Mouse (Mus musculus): Measurements from ENCODE around the gene Akr1c19. TPM values are rescaled to one million over a fixed set of nuclear protein-coding genes. Genes with fewer than 3 reads are reported as not detected.
"Not testable (repeated sequence)": the region's sequence is repeated elsewhere in the genome, so short reads cannot be mapped to it uniquely, and the experiment has no call there.

Akr1c19 gene
- polyA plus RNA-seq, 1 experiment from 2014 or later = 0.27 TPM

DNA sequence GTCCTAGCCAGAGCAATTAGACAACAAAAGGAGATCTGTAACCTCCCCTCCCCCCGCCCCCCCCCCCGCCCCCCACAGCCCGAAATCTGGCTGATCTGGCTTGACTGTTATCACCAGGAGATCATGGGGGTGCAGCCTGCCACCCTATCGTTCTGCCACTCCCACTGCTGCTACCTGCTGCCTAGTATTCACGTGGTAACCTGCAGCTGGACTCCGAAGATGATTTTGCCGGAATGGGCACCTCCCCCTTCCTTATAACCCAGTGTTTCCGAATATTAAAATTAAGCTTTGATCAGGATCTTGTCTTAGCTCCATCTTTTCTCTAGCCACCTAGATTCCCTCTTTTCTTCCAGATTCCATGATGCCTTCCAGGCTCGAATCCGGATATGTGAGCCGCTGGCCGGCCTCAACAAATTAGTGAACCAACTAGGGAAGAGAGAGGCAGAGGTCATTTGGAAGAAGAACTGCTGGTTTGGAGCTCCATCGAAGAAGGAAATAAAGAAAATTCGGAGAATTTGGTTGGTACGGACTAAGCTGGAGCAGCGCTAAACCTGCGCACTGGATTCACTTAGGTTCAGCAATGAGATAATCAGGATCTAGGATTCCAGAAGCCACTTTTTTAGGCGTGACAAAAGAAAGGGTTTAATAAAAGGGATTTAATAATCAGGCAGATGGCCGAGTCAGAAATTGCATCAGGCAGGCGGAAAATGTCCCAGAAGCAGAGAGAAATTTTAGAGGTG, 16.8 kb upstream of the Akr1c19 start:
- no peak overlapping the region for H3K4me3 ChIP-seq (ENCODE audit: low read depth, low read length)
- H3K27me3 ChIP-seq (ENCODE audit: control insufficient read depth, insufficient read depth, low read length) = no peaks in the 10 kb centered on the region
- no peaks in the 10 kb centered on the region for H3K36me3 ChIP-seq (ENCODE audit: control insufficient read depth, insufficient read depth, low read length)
- H3K9ac ChIP-seq (ENCODE audit: low read length) = no peak overlapping the region
- no peaks in the 10 kb centered on the region for H3K4me1 ChIP-seq (replicated peaks; ENCODE audit: control insufficient read depth, insufficient read depth, low read length)
- ATAC-seq (replicated peaks; ENCODE audit: low FRiP score) = no peak
- H3K9me3 ChIP-seq (ENCODE audit: control insufficient read depth, low read length) = no peaks in the 10 kb centered on the region
- WGBS = 69% methylated on average over 20 of the region's 20 CpGs
- no peak for DNase-seq (ENCODE audit: low spot score)
- H3K27ac ChIP-seq (ENCODE audit: low read depth, low read length) = no peak overlapping the region
- H3K4me2 ChIP-seq (ENCODE audit: low read depth, low read length, severe bottlenecking) = no peak overlapping the region

DNA sequence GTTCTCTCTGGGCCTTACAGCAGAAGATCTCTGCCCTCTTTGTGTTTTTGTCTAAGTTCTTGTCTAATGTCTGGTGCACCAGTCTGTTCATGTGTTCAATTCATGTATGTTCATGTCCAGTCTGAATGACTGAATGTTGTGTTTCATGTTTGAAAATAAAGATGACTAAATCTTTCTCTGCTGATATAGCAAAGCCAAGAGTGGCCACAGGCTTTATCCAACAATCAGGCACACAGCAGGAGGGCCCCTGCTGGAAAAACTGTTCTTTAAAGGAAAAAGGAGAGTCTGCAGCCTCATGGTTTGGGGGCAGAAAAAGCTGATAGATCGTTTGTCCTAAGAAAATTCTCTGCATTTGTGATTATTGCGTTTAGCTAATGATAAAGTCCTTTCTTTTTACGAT, 16.2 kb upstream of the Akr1c19 start:
- Histone ChIP-seq H3K4me2 (ENCODE audit: low read depth, low read length, severe bottlenecking) (no peak overlapping the region), H3K4me1 (replicated peaks; ENCODE audit: control insufficient read depth, insufficient read depth, low read length) (no peaks in the 10 kb centered on the region), H3K4me3 (ENCODE audit: low read depth, low read length) (no peak overlapping the region), H3K27me3 (ENCODE audit: control insufficient read depth, insufficient read depth, low read length) (no peaks in the 10 kb centered on the region), H3K9ac (ENCODE audit: low read length) (no peak overlapping the region), H3K27ac (ENCODE audit: low read depth, low read length) (no peak overlapping the region), H3K36me3 (ENCODE audit: control insufficient read depth, insufficient read depth, low read length) (no peaks in the 10 kb centered on the region), H3K9me3 (ENCODE audit: control insufficient read depth, low read length) (no peaks in the 10 kb centered on the region)
- no peak for DNase-seq (ENCODE audit: low spot score)
- WGBS = 54% methylated on average over 3 of the region's 3 CpGs
- ATAC-seq (replicated peaks; ENCODE audit: low FRiP score) = no peak

DNA sequence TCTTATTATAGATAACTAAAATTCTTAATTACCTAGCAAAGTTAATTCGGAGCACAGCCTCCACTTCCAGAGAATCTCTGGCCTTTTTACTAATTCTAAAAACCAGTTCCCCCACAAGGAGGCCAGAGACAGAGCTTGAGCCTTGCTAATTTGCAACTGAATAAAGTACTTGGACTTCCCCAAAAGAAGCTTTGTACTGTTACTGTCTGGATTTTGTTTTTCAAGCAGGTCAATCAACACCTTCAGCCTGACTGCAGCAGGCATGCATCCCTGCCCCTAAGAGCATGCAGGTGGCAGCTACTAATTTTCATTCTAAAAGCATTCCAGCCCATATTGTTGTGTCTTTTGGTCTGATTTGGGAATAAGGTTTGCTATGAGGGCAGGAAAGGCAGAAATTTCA, 13.0 kb upstream of the Akr1c19 start:
- not testable (repeated sequence) for H3K4me1 ChIP-seq (replicated peaks; ENCODE audit: control insufficient read depth, insufficient read depth, low read length); H3K36me3 ChIP-seq (ENCODE audit: control insufficient read depth, insufficient read depth, low read length); H3K9me3 ChIP-seq (ENCODE audit: control insufficient read depth, low read length); ATAC-seq (replicated peaks; ENCODE audit: low FRiP score); H3K27ac ChIP-seq (ENCODE audit: low read depth, low read length); H3K9ac ChIP-seq (ENCODE audit: low read length); DNase-seq (ENCODE audit: low spot score); H3K4me3 ChIP-seq (ENCODE audit: low read depth, low read length); H3K4me2 ChIP-seq (ENCODE audit: low read depth, low read length, severe bottlenecking); H3K27me3 ChIP-seq (ENCODE audit: control insufficient read depth, insufficient read depth, low read length)
- WGBS = 74% methylated on average over 1 of the region's 1 CpGs

DNA sequence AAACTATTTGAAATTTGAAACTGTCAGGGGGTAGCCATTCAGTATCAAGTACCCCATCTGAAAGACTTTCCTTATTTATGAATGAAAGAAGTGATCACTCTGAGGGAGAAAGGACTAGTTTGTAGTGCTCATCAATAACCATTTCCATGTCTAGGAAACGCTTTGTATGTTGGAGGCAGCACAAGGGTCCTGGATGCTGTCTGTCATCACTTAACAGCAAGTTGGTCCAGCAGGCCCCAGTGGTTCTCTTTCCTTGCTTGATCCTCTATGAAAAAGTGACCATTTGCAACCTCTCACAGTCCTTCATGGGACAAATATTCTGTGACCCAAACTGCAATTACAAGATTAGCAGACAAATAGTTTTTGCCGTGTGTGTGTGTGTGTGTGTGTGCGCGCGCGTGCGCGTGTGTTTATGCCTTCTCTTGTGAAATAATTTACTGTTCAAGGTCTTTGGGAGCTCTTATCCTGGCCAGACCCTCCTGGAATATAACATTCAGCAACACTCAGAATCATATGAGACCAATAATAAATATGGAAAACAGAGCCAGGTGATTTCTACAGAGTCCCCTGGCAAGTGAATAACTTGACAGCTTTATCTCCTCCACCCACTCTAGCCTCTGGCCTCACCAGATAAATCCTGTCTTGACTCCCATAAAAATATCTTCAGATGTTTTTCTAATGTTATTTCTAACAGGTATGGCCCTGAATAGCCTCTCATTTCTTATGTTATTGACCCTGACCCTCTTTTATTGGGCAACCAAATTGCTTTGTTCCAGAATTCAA, 2.5 kb downstream of the Akr1c19 start:
- Histone ChIP-seq H3K9me3 (ENCODE audit: control insufficient read depth, low read length) (no peaks in the 10 kb centered on the region), H3K27ac (ENCODE audit: low read depth, low read length) (no peak overlapping the region), H3K9ac (ENCODE audit: low read length) (no peak overlapping the region), H3K27me3 (ENCODE audit: control insufficient read depth, insufficient read depth, low read length) (no peaks in the 10 kb centered on the region), H3K4me2 (ENCODE audit: low read depth, low read length, severe bottlenecking) (no peak overlapping the region), H3K4me1 (replicated peaks; ENCODE audit: control insufficient read depth, insufficient read depth, low read length) (no peaks in the 10 kb centered on the region), H3K4me3 (ENCODE audit: low read depth, low read length) (no peak overlapping the region), H3K36me3 (ENCODE audit: control insufficient read depth, insufficient read depth, low read length) (no peaks in the 10 kb centered on the region)
- no peak for ATAC-seq (replicated peaks; ENCODE audit: low FRiP score)
- no peak for DNase-seq (ENCODE audit: low spot score)
- WGBS = 94% methylated on average over 8 of the region's 8 CpGs

DNA sequence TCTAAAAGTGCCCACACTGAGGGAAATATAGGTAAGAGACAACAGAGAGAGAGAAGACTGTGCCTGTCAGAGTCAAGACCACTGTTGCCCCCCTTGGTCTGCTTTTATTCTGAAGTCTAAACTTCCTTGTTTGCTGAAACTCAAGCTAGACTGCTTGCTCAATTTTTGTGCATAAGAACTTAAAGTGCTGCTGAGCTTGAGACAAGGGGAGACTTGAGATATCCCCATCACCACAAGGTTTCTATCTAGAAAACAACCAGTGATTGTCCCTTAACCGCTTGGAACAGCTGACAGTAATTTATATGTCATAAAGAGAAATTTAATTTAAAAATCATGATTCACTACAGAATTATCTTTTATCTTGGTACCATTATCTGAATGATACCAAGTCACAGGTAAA, 4.6 kb downstream of the Akr1c19 start:
- H3K27ac ChIP-seq (ENCODE audit: low read depth, low read length) = no peak overlapping the region
- 90% methylated on average over 1 of the region's 1 CpGs for WGBS
- DNase-seq (ENCODE audit: low spot score) (no peak), ATAC-seq (replicated peaks; ENCODE audit: low FRiP score) (no peak)
- no peaks in the 10 kb centered on the region for H3K27me3 ChIP-seq (ENCODE audit: control insufficient read depth, insufficient read depth, low read length)
- no peak overlapping the region for H3K4me2 ChIP-seq (ENCODE audit: low read depth, low read length, severe bottlenecking)
- no peaks in the 10 kb centered on the region for H3K36me3 ChIP-seq (ENCODE audit: control insufficient read depth, insufficient read depth, low read length)
- no peaks in the 10 kb centered on the region for H3K4me1 ChIP-seq (replicated peaks; ENCODE audit: control insufficient read depth, insufficient read depth, low read length)
- H3K9me3 ChIP-seq (ENCODE audit: control insufficient read depth, low read length) = no peaks in the 10 kb centered on the region
- no peak overlapping the region for H3K4me3 ChIP-seq (ENCODE audit: low read depth, low read length)
- no peak overlapping the region for H3K9ac ChIP-seq (ENCODE audit: low read length)

DNA sequence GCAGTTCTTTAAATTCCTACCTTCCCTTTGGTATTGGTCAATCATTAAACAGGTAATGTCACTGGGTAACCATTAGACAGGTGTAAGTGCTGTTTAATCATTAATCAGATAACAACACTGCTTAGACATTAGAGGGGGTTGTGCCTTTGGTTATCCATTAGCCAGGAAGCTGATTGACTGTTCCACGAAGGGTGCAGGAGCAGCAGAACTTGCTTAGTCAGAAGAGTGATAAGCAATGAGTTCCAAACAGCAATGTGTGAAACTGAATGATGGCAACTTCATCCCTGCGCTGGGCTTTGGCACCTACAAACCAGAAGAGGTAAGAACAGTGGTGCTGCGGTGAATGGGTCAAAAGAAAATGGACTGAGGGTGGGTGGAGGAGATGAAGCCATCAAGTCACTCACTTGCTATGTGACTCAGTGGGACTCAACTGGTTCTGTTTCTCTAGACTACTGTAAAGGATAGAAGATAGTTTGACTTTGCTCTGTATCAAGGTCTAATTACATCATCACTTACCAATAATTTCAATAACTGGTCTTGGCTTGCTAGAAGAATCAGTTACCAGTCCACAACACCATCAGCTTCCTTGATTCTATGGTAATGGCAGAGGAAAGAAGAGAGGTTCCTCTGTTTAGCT, 5.2 kb downstream of the Akr1c19 start:
- no peak for DNase-seq (ENCODE audit: low spot score)
- no peak overlapping the region for H3K27ac ChIP-seq (ENCODE audit: low read depth, low read length)
- no peaks in the 10 kb centered on the region for H3K36me3 ChIP-seq (ENCODE audit: control insufficient read depth, insufficient read depth, low read length)
- ATAC-seq (replicated peaks; ENCODE audit: low FRiP score) = no peak
- no peaks in the 10 kb centered on the region for H3K27me3 ChIP-seq (ENCODE audit: control insufficient read depth, insufficient read depth, low read length)
- no peaks in the 10 kb centered on the region for H3K4me1 ChIP-seq (replicated peaks; ENCODE audit: control insufficient read depth, insufficient read depth, low read length)
- H3K9ac ChIP-seq (ENCODE audit: low read length) = no peak overlapping the region
- H3K9me3 ChIP-seq (ENCODE audit: control insufficient read depth, low read length) = no peaks in the 10 kb centered on the region
- 79% methylated on average over 3 of the region's 3 CpGs for WGBS
- no peak overlapping the region for H3K4me2 ChIP-seq (ENCODE audit: low read depth, low read length, severe bottlenecking)
- no peak overlapping the region for H3K4me3 ChIP-seq (ENCODE audit: low read depth, low read length)

DNA sequence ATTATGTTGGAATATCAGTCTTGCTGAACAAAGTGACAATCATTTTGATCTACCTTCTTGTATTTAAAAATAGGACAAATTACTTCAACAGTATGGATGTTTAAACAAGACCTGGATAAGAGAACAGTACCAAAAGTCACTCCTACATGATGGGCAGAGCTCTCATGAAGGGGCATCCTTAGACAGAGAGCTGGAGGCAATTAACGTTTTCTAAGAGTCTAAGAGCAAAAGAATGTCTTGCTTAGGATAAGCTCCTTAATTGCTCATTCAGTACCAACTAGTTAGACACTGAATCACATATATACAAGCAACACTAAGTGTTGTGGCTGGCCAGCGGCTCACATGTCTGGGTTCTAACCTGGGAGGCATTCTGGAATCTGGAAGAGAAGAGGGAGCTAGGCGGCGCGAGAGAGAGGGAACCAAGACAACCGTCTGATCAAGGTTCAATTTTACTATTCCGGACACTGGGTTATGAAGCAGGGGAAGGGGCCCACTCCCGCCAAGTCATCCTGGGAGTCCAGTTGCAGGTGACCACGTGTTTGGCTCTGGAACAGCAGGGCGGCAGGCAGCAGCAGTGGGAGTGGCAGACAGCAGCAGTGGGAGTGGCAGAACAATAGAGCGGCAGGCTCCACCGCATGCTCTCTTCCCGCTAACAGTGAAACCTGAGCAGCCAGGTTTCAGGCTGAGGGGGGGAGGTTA, 16.5 kb downstream of the Akr1c19 start:
- Histone ChIP-seq H3K9me3 (ENCODE audit: control insufficient read depth, low read length) (no peaks in the 10 kb centered on the region), H3K27me3 (ENCODE audit: control insufficient read depth, insufficient read depth, low read length) (no peaks in the 10 kb centered on the region), H3K9ac (ENCODE audit: low read length) (peak overlapping the region; percentile 48), H3K4me3 (ENCODE audit: low read depth, low read length) (peak overlapping the region; percentile 19; the same call in 1 of the 2 replicates), H3K4me2 (ENCODE audit: low read depth, low read length, severe bottlenecking) (peak overlapping the region; percentile 42; the same call in 1 of the 2 replicates), H3K4me1 (replicated peaks; ENCODE audit: control insufficient read depth, insufficient read depth, low read length) (no peaks in the 10 kb centered on the region), H3K36me3 (ENCODE audit: control insufficient read depth, insufficient read depth, low read length) (no peaks in the 10 kb centered on the region), H3K27ac (ENCODE audit: low read depth, low read length) (no peak overlapping the region)
- ATAC-seq (replicated peaks; ENCODE audit: low FRiP score) (peak; percentile 92), DNase-seq (ENCODE audit: low spot score) (peak; percentile 75)
- WGBS = 2% methylated on average over 13 of the region's 13 CpGs

DNA sequence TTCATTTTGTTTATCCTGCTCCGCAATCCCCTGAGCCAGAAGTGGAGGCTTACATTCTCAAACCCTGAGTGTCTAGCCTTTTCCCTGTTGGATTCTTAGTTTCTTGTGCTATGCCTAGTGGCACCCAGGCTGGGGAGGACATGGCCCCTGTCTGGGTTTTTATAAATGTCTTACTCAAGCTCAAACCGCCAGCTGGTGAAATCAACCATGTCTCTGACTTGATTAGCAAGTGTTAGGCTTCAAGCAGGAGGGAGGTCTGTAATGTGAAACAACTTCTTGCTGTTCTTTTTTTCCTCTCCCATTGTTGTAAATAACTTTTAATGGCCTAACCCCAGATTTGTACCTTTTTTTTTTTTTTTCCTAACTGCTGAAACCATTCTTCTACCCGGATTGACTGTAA, 20.8 kb downstream of the Akr1c19 start:
- Histone ChIP-seq H3K27me3 (ENCODE audit: control insufficient read depth, insufficient read depth, low read length) (no peaks in the 10 kb centered on the region), H3K4me1 (replicated peaks; ENCODE audit: control insufficient read depth, insufficient read depth, low read length) (no peaks in the 10 kb centered on the region), H3K36me3 (ENCODE audit: control insufficient read depth, insufficient read depth, low read length) (no peaks in the 10 kb centered on the region), H3K4me3 (ENCODE audit: low read depth, low read length) (no peak overlapping the region), H3K4me2 (ENCODE audit: low read depth, low read length, severe bottlenecking) (no peak overlapping the region), H3K9ac (ENCODE audit: low read length) (no peak overlapping the region), H3K27ac (ENCODE audit: low read depth, low read length) (no peak overlapping the region), H3K9me3 (ENCODE audit: control insufficient read depth, low read length) (no peaks in the 10 kb centered on the region)
- 56% methylated on average over 3 of the region's 3 CpGs for WGBS
- DNase-seq (ENCODE audit: low spot score) = no peak
- ATAC-seq (replicated peaks; ENCODE audit: low FRiP score) = no peak

Data from forebrain, embryonic 11.5 days (tissue).